Mouse (Mus musculus) brain, embryonic 18.5 days (tissue): Measurements from ENCODE around the gene Ybx1.

Experiments
- DNase-seq: peaks from one replicate; pipeline ENCODE4 v3.0.0-alpha.2; 2012; ENCODE audit warnings: low read depth, low spot score

Gene Ybx1

GRCm38 (mm10) chr4:119274627-119275026 lies 19.8 kb downstream of the Ybx1 start:
- DNase-seq: no peak

- DNase-seq: no peak
These were observed 27.8 kb downstream of the Ybx1 start for GRCm38 (mm10) chr4:119266606-119267005.

GRCm38 (mm10) chr4:119263459-119263858 lies 30.9 kb downstream of the Ybx1 start:
- DNase-seq: no peak

GRCm38 (mm10) chr4:119262483-119262882 lies 31.9 kb downstream of the Ybx1 start:
- DNase-seq: no peak

GRCm38 (mm10) chr4:119261087-119261713 lies 33.2 kb downstream of the Ybx1 start:
- DNase-seq: no peak

GRCm38 (mm10) chr4:119259344-119260254 lies 34.8 kb downstream of the Ybx1 start:
- no peak for DNase-seq

GRCm38 (mm10) chr4:119257083-119257482 lies 37.3 kb downstream of the Ybx1 start:
- no peak for DNase-seq

GRCm38 (mm10) chr4:119255351-119255750 lies 39.1 kb downstream of the Ybx1 start, which contains the start of gene Cldn19:
Gene Cldn19, plus strand, starts transcription at chr4:119255414.
- DNase-seq: no peak

GRCm38 (mm10) chr4:119254012-119254618 lies 40.3 kb downstream of the Ybx1 start:
- no peak for DNase-seq

- DNase-seq: no peak
These were observed 42.2 kb downstream of the Ybx1 start for GRCm38 (mm10) chr4:119252025-119252808.

- no peak for DNase-seq
These were observed 45.9 kb downstream of the Ybx1 start for GRCm38 (mm10) chr4:119248407-119248965.

- DNase-seq: no peak
These were observed 46.8 kb downstream of the Ybx1 start for GRCm38 (mm10) chr4:119247462-119248235.

GRCm38 (mm10) chr4:119246688-119247225 lies 47.6 kb downstream of the Ybx1 start:
- no peak for DNase-seq

GRCm38 (mm10) chr4:119245961-119246360 lies 48.4 kb downstream of the Ybx1 start:
- no peak for DNase-seq

- no peak for DNase-seq
These were observed 48.8 kb downstream of the Ybx1 start for GRCm38 (mm10) chr4:119245556-119245955.

GRCm38 (mm10) chr4:119244468-119245240 lies 49.8 kb downstream of the Ybx1 start:
- DNase-seq: no peak

GRCm38 (mm10) chr4:119242571-119242970 lies 51.8 kb downstream of the Ybx1 start:
- no peak for DNase-seq

- DNase-seq: no peak
These were observed 52.7 kb downstream of the Ybx1 start for GRCm38 (mm10) chr4:119241664-119242063.

GRCm38 (mm10) chr4:119239181-119239682 lies 55.2 kb downstream of the Ybx1 start:
- DNase-seq: peak; percentile 69
